Mouse (Mus musculus) heart, postnatal 0 days (tissue): ENCODE results near the gene Metrn. TPM values are rescaled to one million over a fixed set of nuclear protein-coding genes. Genes with fewer than 3 reads are reported as not detected.

Experiments
- ATAC-seq: fragments of 200-750 bp; cut with Nextera tagmentation; 2 replicates; pipeline ENCODE4 v1.8.0; 2017; ENCODE audit warnings: low read depth, moderate number of reproducible peaks, moderate library complexity; ENCODE audit not compliant: insufficient read depth
- DNase-seq: peaks from one replicate; pipeline ENCODE4 v3.0.0-alpha.2; 2016; ENCODE audit warnings: low spot score
- H3K27ac ChIP-seq: fragments of 300-500 bp; sonication (generic); 2 replicates; pipeline ENCODE4 v1.5.1; 2014; ENCODE audit warnings: low read depth, mild to moderate bottlenecking
- H3K27me3 ChIP-seq: fragments of 300-500 bp; sonication (generic); 2 replicates; pipeline ENCODE4 v1.6.1; 2014; ENCODE audit warnings: low read length, mixed read lengths; ENCODE audit not compliant: control insufficient read depth, insufficient read depth
- H3K36me3 ChIP-seq: fragments of 300-500 bp; sonication (generic); replicated peaks from 2 replicates; pipeline ENCODE4 v1.6.1; 2014; ENCODE audit warnings: low read length, mixed read lengths; ENCODE audit not compliant: control insufficient read depth, insufficient read depth
- H3K4me1 ChIP-seq: fragments of 300-500 bp; sonication (generic); 2 replicates; pipeline ENCODE4 v1.6.1; 2014; ENCODE audit warnings: antibody characterized with exemption; ENCODE audit not compliant: control insufficient read depth, insufficient read depth
- H3K4me2 ChIP-seq: fragments of 300-500 bp; sonication (generic); 2 replicates; pipeline ENCODE4 v1.6.1; 2014; ENCODE audit warnings: low read depth, mild to moderate bottlenecking, low read length, moderate library complexity
- H3K4me3 ChIP-seq: fragments of 300-500 bp; sonication (generic); 2 replicates; pipeline ENCODE4 v1.5.1; 2014; ENCODE audit warnings: low read depth, low read length
- H3K9ac ChIP-seq: fragments of 300-500 bp; sonication (generic); replicated peaks from 2 replicates; pipeline ENCODE4 v1.6.1; 2014; ENCODE audit warnings: low read depth, low read length, mixed read lengths
- H3K9me3 ChIP-seq: fragments of 300-500 bp; sonication (generic); replicated peaks from 2 replicates; pipeline ENCODE4 v1.6.1; 2016; ENCODE audit warnings: low read length; ENCODE audit not compliant: control insufficient read depth
- CTCF ChIP-seq: IDR thresholded peaks from 2 replicates; pipeline ENCODE4 v1.5.1; 2016; ENCODE audit warnings: antibody characterized with exemption, control low read depth, low read depth
- EP300 ChIP-seq: IDR thresholded peaks from 2 replicates; pipeline ENCODE4 v1.6.1; 2016; ENCODE audit warnings: antibody characterized with exemption, low read depth
- WGBS: fragments of 180-500 bp; shearing (Covaris S2); extraction: QIAGEN DNeasy Blood & Tissue Kit; methylation state at CpG from one replicate; pipeline ENCODE4 v1.1.7; 2014; 5-methylcytosine and 5-hydroxymethylcytosine counted together
- polyA plus RNA-seq: library from polyadenylated mRNA; unstranded; fragments of >200 nt; fragmentation: Nextera tagmentation; extraction: Ambion mirVana; gene quantifications from 2 replicates; pipeline ENCODE4 v1.2.1, GENCODE M21; 2015
- total RNA-seq: library from RNA; depleted of rRNA; stranded (reverse); fragments of >200 nt; gene quantifications from 2 replicates; pipeline ENCODE4 v1.2.3, GENCODE M21; 2014; ENCODE audit warnings: low replicate concordance

The Metrn gene
- total and polyA plus RNA-seq, 2 experiments from 2014 or later: 18.2 to 75.3 TPM

DNA sequence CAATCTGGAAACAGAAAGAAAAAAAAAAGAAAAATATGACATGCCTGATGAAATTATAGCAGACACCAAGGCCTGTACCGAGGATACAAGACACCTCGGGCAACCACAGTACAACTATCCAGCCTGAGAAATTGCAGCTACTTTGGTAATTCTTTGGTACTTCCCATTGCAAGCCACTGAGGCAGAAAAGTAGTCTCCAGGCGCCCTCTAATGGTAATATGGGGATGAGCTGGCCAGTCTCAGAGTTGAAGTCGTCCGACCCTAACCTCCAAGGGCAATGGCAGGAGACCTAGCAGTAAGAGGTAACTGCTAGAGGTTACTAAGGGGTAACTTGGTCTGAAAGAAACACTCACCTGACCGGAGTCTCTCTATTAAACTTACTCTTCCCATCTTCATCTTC lies 4.1 kb upstream of the Metrn start:
- DNase-seq: peak; percentile 79
- peak; percentile 34 for ATAC-seq
- H3K4me2 ChIP-seq: no peak overlapping the region
- 0 out of 2 replicates have a peak, but pooled peaks cover 9% of the 10 kb centered on the region for H3K4me1 ChIP-seq
- WGBS: 4% methylated on average over 6 of the region's 6 CpGs
- no peaks in the 10 kb centered on the region for H3K27me3 ChIP-seq
- TF ChIP-seq EP300 (no peak), CTCF (peak; percentile 81)
- no peak overlapping the region for H3K4me3 ChIP-seq
- no peaks in the 10 kb centered on the region for H3K36me3 ChIP-seq
- H3K27ac ChIP-seq: no peak overlapping the region
- H3K9me3 ChIP-seq: no peaks in the 10 kb centered on the region
- H3K9ac ChIP-seq: no peak overlapping the region

DNA sequence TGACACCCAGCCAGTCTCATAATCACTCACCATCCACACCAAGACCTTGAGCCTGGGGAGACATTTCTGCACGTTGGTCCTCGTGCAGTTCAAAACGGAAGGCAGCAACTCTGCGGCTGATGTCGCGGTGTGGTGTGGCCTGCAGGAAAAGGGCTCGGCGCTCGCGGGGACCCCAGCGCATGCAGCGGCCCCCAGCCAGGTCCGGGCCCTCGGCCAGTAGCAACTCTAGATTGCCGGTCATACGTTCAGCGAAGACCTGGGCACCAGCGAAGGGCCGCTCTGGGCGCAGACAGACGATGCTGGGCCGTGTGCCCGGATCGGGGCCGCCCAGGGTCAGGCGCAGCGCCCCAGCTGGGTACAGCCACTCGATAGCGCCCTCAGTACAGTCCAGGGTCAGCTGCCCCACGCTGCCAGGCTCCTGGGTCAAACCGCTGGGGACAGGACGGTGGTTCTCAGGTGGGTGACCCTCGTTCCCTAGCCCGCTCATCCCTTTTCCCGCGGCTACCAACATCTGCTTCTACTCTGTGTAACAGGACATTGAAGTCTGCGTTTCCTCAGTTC lies 645 bp downstream of the Metrn start:
- TF ChIP-seq CTCF: no peak
- H3K4me1 ChIP-seq: peaks cover 22% of the 10 kb centered on the region; the same call in 1 of the 2 replicates
- no peaks in the 10 kb centered on the region for H3K9me3 ChIP-seq
- ATAC-seq: no peak
- H3K9ac ChIP-seq: peak overlapping the region; percentile 61
- WGBS: 4% methylated on average over 37 of the region's 37 CpGs
- DNase-seq: no peak
- no peak overlapping the region for H3K27ac ChIP-seq
- no peaks in the 10 kb centered on the region for H3K27me3 ChIP-seq
- H3K4me3 ChIP-seq: peak overlapping the region; percentile 94
- H3K36me3 ChIP-seq: no peaks in the 10 kb centered on the region
- H3K4me2 ChIP-seq: peak overlapping the region; percentile 91

DNA sequence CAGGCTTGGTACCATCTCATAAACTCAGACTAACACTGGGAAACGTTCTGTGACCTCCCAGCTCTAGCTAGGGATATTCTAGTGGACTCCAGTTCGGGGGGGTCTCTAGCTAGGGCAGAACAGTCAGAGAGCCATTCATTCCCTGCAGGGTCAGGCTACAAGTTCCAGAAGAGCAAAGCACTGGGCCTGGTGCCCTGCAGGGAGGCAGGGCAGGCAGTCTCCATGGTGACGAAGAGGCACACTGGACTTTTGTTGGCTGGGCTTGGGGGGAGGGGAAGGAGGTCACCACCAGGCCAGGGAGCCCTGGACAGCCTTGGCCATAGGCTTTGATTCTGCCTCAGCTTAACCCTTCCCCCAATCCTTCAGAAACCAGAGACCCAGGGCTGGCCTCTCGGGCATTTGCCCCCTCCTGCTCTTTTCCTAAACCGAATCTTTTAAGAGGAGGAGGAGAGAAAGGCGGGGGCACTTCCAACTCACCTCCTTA lies 1.3 kb downstream of the Metrn start, which contains the start of gene AC134908.4:
TSS of gene AC134908.4 (minus strand) at position 51 of the 484 bp plus-strand sequence.
- peak within 1 kb of the TSS; percentile 91 for H3K4me2 ChIP-seq
- H3K9me3 ChIP-seq: no peaks in the 10 kb centered on the region
- peak within 1 kb of the TSS; percentile 94 for H3K4me3 ChIP-seq
- no peaks in the 10 kb centered on the region for H3K27me3 ChIP-seq
- H3K9ac ChIP-seq: peak within 1 kb of the TSS; percentile 61
- TF ChIP-seq CTCF: no peak
- TF ChIP-seq EP300: no peak
- DNase-seq: no peak
- H3K27ac ChIP-seq: no peak within 1 kb of the TSS
- H3K4me1 ChIP-seq: peaks cover 22% of the 10 kb centered on the region; the same call in 1 of the 2 replicates
- no peaks in the 10 kb centered on the region for H3K36me3 ChIP-seq
- 44% methylated on average over 6 of the region's 6 CpGs for WGBS
- ATAC-seq: no peak

DNA sequence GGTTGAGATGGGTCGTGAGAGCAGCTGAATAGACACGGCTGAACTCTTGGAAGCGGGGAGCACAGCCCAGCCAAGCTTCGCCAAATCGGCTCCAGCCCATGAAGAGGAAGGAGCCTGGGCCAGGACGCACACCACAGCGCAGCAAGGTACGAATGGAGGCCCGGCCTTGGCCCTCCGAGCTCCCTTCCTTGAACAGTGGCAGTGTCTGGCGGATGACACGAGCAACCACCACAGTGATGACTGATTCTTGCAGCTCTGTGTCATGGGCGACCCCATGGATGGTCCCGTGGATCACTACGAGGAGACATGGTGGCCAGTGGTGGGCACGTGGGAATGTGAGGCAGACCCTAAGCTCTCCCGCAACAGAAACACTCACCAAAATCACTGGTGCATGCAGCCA lies 1.9 kb downstream of the Metrn start:
- no peak overlapping the region for H3K4me3 ChIP-seq
- no peak for DNase-seq
- ATAC-seq: no peak
- no peaks in the 10 kb centered on the region for H3K9me3 ChIP-seq
- TF ChIP-seq EP300 (no peak), CTCF (no peak)
- no peak overlapping the region for H3K9ac ChIP-seq
- WGBS: 91% methylated on average over 17 of the region's 17 CpGs
- H3K27ac ChIP-seq: no peak overlapping the region
- H3K4me1 ChIP-seq: peaks cover 22% of the 10 kb centered on the region; the same call in 1 of the 2 replicates
- no peak overlapping the region for H3K4me2 ChIP-seq
- 0 out of 2 replicates have a peak, but pooled peaks cover 2% of the 10 kb centered on the region for H3K36me3 ChIP-seq
- no peaks in the 10 kb centered on the region for H3K27me3 ChIP-seq

DNA sequence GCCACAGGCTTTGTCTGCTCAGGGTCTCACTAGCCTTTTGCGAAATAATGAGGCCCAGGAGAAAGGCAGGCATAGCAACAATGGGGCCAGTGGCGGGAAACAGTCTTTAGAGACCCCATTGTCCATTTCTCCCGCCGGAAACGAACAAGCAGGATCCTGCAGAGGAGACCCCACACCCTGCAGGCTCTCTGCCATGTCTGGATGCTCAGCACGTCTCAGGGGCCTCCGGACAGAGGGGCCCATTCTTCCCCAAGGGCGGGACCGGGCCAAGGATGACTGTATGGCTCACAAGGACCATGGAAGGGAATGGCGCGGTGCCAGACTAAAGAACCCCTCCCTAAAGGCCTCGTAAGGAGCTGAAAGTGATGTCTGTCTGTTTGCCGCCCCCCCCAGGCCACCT lies 2.7 kb downstream of the Metrn start:
- Histone ChIP-seq H3K27me3 (no peaks in the 10 kb centered on the region), H3K36me3 (peaks cover 9% of the 10 kb centered on the region; the same call in 1 of the 2 replicates), H3K4me1 (peaks cover 22% of the 10 kb centered on the region; the same call in 1 of the 2 replicates), H3K4me3 (no peak overlapping the region), H3K4me2 (no peak overlapping the region), H3K9me3 (no peaks in the 10 kb centered on the region), H3K27ac (no peak overlapping the region), H3K9ac (no peak overlapping the region)
- DNase-seq (no peak), ATAC-seq (no peak)
- no peak for TF ChIP-seq CTCF
- TF ChIP-seq EP300: no peak
- 74% methylated on average over 13 of the region's 13 CpGs for WGBS

DNA sequence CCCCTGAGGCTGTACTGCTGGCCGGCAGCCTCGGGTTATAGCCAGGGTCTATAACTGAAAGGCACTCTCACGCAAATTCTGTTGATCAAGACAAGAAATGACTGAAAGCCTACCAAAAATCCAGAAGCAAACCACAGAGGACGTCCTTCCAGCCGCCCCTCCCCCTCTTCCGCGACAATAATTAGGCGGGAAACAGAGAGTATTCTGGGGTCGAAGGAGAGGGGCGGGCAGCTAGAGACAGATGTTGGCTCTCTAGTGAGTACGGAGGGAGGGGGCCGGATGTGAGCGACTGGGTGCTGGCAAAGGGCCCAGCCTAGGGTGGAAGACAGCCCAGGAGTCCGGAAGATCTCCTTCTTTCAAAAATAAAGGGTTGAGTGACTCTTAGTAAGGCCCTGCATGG lies 4.3 kb downstream of the Metrn start, which contains the start of gene Fam173a:
TSS of gene Fam173a (minus strand) at position 287 of the 400 bp plus-strand sequence.
- peaks cover 22% of the 10 kb centered on the region; the same call in 1 of the 2 replicates for H3K4me1 ChIP-seq
- no peaks in the 10 kb centered on the region for H3K27me3 ChIP-seq
- peak within 1 kb of the TSS; percentile 92 for H3K27ac ChIP-seq
- ATAC-seq: peak; percentile 74
- TF ChIP-seq EP300 (no peak), CTCF (no peak)
- DNase-seq: peak; percentile 78
- H3K4me2 ChIP-seq: peak within 1 kb of the TSS; percentile 91
- no peaks in the 10 kb centered on the region for H3K9me3 ChIP-seq
- H3K4me3 ChIP-seq: peak within 1 kb of the TSS; percentile 83
- H3K36me3 ChIP-seq: peaks cover 14% of the 10 kb centered on the region; the same call in 1 of the 2 replicates
- WGBS: under 1% methylated on average over 14 of the region's 14 CpGs
- peak within 1 kb of the TSS; percentile 81 for H3K9ac ChIP-seq
